Mouse (Mus musculus): Measurements from ENCODE around the gene Atp1b1.

The Atp1b1 gene

GRCm38 (mm10) chr1:164389743-164390142 is 68.4 kb downstream of the Atp1b1 start:
- no peak for DNase-seq (ENCODE audit: low spot score)
